Mouse (Mus musculus) midbrain, embryonic 13.5 days (tissue): ENCODE measurements around the gene Pomt2. TPM values are rescaled to one million over a fixed set of nuclear protein-coding genes. Genes with fewer than 3 reads are reported as not detected.
"Not testable (repeated sequence)": the region's sequence is repeated elsewhere in the genome, so short reads cannot be mapped to it uniquely, and the experiment has no call there.

Experiments used
- ATAC-seq: fragments of 200-750 bp; cut with Nextera tagmentation; 2 replicates; pipeline ENCODE4 v1.8.0; 2017; ENCODE audit warnings: mild to moderate bottlenecking, moderate TSS enrichment, moderate library complexity
- H3K27ac ChIP-seq: fragments of 300-500 bp; sonication (generic); 2 replicates; pipeline ENCODE4 v1.5.1; 2015; ENCODE audit warnings: inconsistent platforms, mild to moderate bottlenecking, moderate library complexity
- H3K27me3 ChIP-seq: fragments of 300-500 bp; sonication (generic); 2 replicates; pipeline ENCODE4 v1.6.1; 2015; ENCODE audit warnings: mild to moderate bottlenecking, inconsistent platforms
- H3K36me3 ChIP-seq: fragments of 300-500 bp; sonication (generic); 2 replicates; pipeline ENCODE4 v1.6.1; 2015; ENCODE audit warnings: mild to moderate bottlenecking, inconsistent platforms
- H3K4me1 ChIP-seq: fragments of 300-500 bp; sonication (generic); replicated peaks from 2 replicates; pipeline ENCODE4 v1.6.1; 2015; ENCODE audit warnings: inconsistent platforms
- H3K4me2 ChIP-seq: fragments of 300-500 bp; sonication (generic); replicated peaks from 2 replicates; pipeline ENCODE4 v1.6.1; 2015; ENCODE audit warnings: moderate library complexity, mild to moderate bottlenecking, inconsistent platforms
- H3K4me3 ChIP-seq: fragments of 300-500 bp; sonication (generic); replicated peaks from 2 replicates; pipeline ENCODE4 v1.5.1; 2015; ENCODE audit warnings: mild to moderate bottlenecking, inconsistent platforms
- H3K9ac ChIP-seq: fragments of 300-500 bp; sonication (generic); replicated peaks from 2 replicates; pipeline ENCODE4 v1.6.1; 2015; ENCODE audit warnings: mild to moderate bottlenecking, inconsistent platforms
- H3K9me3 ChIP-seq: fragments of 300-500 bp; sonication (generic); 2 replicates; pipeline ENCODE4 v1.6.1; 2016; ENCODE audit warnings: mild to moderate bottlenecking, inconsistent platforms
- WGBS: fragments of 180-500 bp; shearing (Covaris S2); methylation state at CpG from one replicate; pipeline ENCODE4 v1.1.7; 2015; 5-methylcytosine and 5-hydroxymethylcytosine counted together
- polyA plus RNA-seq: library from polyadenylated mRNA; unstranded; fragments of >200 nt; fragmentation: Nextera tagmentation; extraction: Ambion mirVana; gene quantifications from 2 replicates; pipeline ENCODE4 v1.2.1, GENCODE M21; 2015

Pomt2 gene
- polyA plus RNA-seq: 13.2 and 14.3 TPM in 2 replicates

DNA sequence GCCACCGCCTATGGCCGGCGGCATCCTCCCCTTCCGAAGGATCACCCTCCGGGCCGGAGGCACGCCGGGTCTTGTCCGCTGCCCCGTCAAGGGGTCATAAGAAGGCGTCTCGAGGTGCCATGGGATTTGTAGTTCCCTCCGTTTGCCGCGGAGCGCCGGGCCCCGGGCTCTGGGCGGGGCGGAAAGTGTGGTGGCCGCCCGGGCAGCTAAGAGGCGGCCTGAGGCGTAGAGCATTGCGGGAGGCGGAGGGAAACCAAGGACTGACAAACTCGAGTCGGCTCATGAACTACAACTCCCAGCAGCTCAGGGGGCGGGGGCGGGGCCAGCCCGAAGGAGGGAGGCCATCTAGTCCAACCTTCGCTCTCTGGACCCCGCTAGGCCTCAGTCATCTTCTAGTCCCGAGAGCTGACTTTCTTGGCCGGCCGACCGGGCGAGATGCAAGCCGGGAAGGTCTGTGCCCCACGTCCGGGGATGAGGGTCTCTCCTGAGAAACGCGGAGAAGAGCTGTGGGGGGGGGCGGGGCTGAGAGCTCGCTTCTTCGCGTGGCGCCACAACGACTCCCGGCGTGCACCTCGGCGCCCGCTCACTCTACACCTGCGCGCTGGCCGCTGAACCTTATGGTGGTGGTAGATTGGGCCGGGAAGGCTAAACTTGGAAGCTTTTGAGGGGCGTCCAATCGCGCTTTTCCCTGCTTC lies at the start of gene Pomt2:
TSS of gene Pomt2 (minus strand) at position 574 of the 695 bp plus-strand sequence.
- Histone ChIP-seq H3K4me1 (peaks cover 27% of the 10 kb centered on the region), H3K27me3 (no peaks in the 10 kb centered on the region), H3K4me2 (peak within 1 kb of the TSS; percentile 66), H3K4me3 (peak within 1 kb of the TSS; percentile 92), H3K27ac (peak within 1 kb of the TSS; percentile 96), H3K9me3 (no peaks in the 10 kb centered on the region), H3K9ac (peak within 1 kb of the TSS; percentile 78), H3K36me3 (peaks cover 4% of the 10 kb centered on the region)
- ATAC-seq: peak; percentile 96
- under 1% methylated on average over 60 of the region's 61 CpGs for WGBS

DNA sequence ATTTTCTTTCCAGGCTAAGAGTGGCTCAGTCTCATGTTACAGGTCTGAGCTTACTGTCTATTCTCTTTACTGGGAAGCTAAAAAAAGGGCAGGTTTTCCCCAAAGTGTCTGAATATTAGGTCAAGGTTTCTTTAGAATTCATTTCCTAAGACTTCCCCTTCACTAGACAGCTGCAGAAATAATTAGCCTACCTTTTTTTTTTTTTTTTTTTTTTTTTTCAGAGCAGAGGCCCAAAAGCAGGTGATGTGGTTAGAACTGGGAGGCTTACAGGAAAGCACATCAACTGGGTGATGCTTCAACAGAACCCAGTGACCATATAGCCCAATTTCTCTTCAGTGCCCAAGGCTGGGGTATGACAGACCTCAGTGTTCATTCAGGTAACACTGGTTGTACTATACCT lies 48.5 kb upstream of the Pomt2 start:
- Histone ChIP-seq H3K4me3 (no peak overlapping the region), H3K36me3 (no peaks in the 10 kb centered on the region), H3K9ac (no peak overlapping the region), H3K4me2 (no peak overlapping the region), H3K4me1 (peaks cover 22% of the 10 kb centered on the region), H3K27me3 (0 out of 2 replicates have a peak, but pooled peaks cover 2% of the 10 kb centered on the region), H3K27ac (no peak overlapping the region), H3K9me3 (no peaks in the 10 kb centered on the region)
- no peak for ATAC-seq

DNA sequence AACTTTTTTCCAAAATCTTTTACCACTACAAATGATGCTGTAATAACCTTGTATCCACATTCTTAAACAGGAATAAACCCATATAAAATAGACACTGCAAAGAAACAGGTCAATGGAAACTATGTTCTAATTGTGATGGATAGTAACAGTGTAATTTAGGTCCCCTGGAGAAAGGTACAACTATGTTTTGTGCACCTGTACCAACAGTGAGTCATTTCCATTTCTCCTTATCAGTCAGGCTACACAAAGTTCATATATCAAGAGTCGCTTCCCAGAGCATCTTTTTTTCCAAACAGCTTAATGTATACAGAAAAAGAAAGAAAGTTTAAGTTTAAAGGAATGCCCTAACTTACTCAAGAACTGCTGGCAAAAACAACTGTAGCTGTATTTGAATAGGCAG lies 47.3 kb upstream of the Pomt2 start:
- no peaks in the 10 kb centered on the region for H3K36me3 ChIP-seq
- H3K27ac ChIP-seq: no peak overlapping the region
- no peaks in the 10 kb centered on the region for H3K27me3 ChIP-seq
- no peak overlapping the region for H3K4me2 ChIP-seq
- WGBS: 93% methylated on average over 1 of the region's 1 CpGs
- ATAC-seq: no peak
- no peak overlapping the region for H3K4me3 ChIP-seq
- H3K9ac ChIP-seq: no peak overlapping the region
- H3K9me3 ChIP-seq: no peaks in the 10 kb centered on the region
- peaks cover 18% of the 10 kb centered on the region for H3K4me1 ChIP-seq

DNA sequence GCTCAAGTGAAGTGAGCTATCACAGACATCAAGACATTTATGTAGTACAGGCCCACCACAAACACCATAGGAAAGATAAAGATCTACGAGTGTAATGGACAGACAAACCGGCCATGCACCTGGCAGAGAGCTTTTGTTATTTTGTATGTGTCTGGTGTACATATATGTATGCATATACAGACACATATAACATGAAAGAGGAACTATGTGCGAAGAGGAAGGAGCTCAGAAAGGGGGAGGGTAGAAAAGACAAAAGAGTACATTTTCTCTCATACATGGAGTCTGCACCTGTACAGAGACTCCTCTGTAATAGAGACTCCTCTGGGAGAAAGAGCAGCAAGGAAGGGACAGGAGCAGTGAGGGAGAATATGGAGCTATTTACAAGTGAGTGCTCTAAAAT lies 45.2 kb upstream of the Pomt2 start:
- H3K36me3 ChIP-seq: no peaks in the 10 kb centered on the region
- no peaks in the 10 kb centered on the region for H3K9me3 ChIP-seq
- no peak overlapping the region for H3K9ac ChIP-seq
- H3K4me2 ChIP-seq: no peak overlapping the region
- H3K4me1 ChIP-seq: peaks cover 4% of the 10 kb centered on the region; the same call in 1 of the 2 replicates
- no peak overlapping the region for H3K27ac ChIP-seq
- no peak overlapping the region for H3K4me3 ChIP-seq
- 95% methylated on average over 3 of the region's 3 CpGs for WGBS
- ATAC-seq: no peak
- no peaks in the 10 kb centered on the region for H3K27me3 ChIP-seq

DNA sequence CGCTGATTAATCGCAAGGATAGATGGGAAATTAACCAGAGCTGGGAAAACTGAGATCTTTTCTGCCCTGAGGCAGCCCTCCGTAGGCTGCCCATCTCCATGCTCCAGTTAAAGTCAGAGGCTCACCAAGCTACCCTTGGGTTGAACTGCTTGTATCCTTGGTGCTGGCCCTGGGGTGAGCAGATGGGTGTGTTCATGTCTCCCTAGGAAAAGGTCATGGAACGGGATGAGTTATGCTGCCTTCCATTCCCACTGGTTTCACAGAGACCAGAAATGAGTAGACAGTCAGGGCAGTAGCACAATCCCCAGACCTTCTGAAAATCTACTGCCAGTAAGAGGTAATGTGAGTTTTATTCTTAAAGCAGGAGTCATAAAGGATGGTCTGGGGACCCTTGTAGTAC lies 29.9 kb upstream of the Pomt2 start:
- Histone ChIP-seq H3K4me3 (no peak overlapping the region), H3K9me3 (no peaks in the 10 kb centered on the region)
- WGBS: 95% methylated on average over 4 of the region's 4 CpGs

DNA sequence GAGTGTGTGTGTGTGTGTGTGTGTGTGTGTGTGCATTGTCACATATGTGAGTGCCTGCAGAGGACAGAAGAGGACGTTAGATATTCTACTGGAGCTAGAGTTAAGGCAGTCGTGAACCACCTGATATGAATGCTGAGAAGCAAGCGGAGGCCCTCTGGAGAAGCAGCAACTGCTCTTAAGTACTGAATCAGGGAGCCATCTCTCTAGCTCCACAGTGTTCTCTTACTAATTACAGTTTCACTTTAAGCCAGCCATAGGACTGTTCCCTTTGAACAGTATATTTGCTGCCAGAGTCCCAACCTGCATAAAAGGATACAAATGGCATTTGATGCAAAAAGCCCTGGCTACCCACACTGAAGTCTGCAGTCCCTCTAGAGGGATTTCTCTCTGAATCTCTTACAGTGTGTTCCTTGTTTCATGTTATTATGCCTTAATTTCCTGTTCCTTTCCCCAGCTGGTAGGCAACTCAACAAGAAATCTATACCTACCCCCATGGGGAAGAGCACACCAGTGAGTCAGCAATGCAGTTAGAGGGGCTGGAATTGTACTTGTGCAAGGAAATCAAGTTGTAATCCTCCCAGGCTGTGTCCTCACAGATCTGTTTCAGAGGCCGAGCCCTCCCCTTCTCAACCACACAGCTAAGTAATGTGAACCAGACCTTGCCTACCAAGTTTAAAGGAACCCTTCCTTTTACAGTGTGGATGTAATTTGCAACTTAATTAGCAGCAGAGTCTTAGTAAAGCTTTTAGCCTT lies 27.6 kb upstream of the Pomt2 start:
- no peaks in the 10 kb centered on the region for H3K27me3 ChIP-seq
- H3K36me3 ChIP-seq: peaks cover 54% of the 10 kb centered on the region
- 74% methylated on average over 4 of the region's 4 CpGs for WGBS
- H3K4me1 ChIP-seq: 0 out of 2 replicates have a peak, but pooled peaks cover 4% of the 10 kb centered on the region
- no peaks in the 10 kb centered on the region for H3K9me3 ChIP-seq
- no peak overlapping the region for H3K4me2 ChIP-seq
- H3K27ac ChIP-seq: no peak overlapping the region
- no peak overlapping the region for H3K9ac ChIP-seq
- H3K4me3 ChIP-seq: no peak overlapping the region
- ATAC-seq: no peak

More for the DNA sequence above, 29.9 kb upstream of the Pomt2 start:
- H3K4me2 ChIP-seq: no peak overlapping the region
- H3K4me1 ChIP-seq: 0 out of 2 replicates have a peak, but pooled peaks cover 4% of the 10 kb centered on the region
- no peak for ATAC-seq
- no peak overlapping the region for H3K27ac ChIP-seq
- H3K27me3 ChIP-seq: no peaks in the 10 kb centered on the region
- no peak overlapping the region for H3K9ac ChIP-seq
- peaks cover 32% of the 10 kb centered on the region for H3K36me3 ChIP-seq

DNA sequence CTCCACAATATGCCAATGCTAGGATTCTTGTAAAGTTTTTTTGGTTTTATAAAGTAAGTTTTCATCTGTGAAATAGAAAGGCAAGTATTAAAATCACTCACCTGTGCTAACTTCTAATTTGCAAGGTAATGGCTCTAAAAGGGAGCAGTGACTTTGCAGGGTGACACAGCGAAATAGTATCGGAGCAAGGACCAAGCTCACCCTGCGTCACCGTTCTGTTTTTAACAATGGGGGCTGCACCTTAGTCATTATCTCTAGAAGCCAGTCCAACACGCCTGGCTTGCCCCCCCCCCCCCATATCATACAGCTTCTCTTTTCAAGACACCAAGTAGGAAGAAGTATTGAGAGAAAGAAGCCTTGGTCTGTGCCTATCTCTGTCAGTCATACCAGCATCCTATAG lies 13.0 kb upstream of the Pomt2 start:
- Histone ChIP-seq H3K9me3 (no peaks in the 10 kb centered on the region), H3K27ac (no peak overlapping the region), H3K4me1 (no peaks in the 10 kb centered on the region), H3K36me3 (peaks cover 36% of the 10 kb centered on the region), H3K4me3 (no peak overlapping the region), H3K4me2 (no peak overlapping the region), H3K9ac (no peak overlapping the region), H3K27me3 (no peaks in the 10 kb centered on the region)
- ATAC-seq: no peak
- 92% methylated on average over 5 of the region's 5 CpGs for WGBS

DNA sequence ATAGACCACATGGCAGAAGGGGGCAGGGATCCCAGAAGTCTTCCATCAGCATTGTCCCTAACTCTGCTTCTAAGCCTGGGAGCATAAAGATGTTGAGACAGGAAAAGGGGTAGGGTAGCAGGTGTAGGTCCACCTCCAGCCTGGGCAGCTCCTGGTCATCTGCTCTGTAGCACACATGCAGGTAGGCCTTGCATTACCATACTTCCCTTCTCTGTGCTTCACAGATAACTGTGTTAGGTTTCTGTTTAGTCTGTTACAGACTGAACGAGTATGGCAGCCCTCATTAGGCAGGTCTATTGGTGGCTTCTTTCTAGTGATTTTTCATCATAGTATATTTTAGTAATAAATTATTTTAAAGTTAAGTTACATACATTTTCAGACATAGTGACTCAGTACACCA lies 12.5 kb upstream of the Pomt2 start:
- no peaks in the 10 kb centered on the region for H3K4me1 ChIP-seq
- no peak overlapping the region for H3K4me2 ChIP-seq
- no peak for ATAC-seq
- H3K27ac ChIP-seq: no peak overlapping the region
- no peaks in the 10 kb centered on the region for H3K27me3 ChIP-seq
- no peaks in the 10 kb centered on the region for H3K9me3 ChIP-seq
- WGBS: 86% methylated on average over 1 of the region's 1 CpGs
- H3K36me3 ChIP-seq: peaks cover 38% of the 10 kb centered on the region
- H3K4me3 ChIP-seq: no peak overlapping the region
- H3K9ac ChIP-seq: no peak overlapping the region

DNA sequence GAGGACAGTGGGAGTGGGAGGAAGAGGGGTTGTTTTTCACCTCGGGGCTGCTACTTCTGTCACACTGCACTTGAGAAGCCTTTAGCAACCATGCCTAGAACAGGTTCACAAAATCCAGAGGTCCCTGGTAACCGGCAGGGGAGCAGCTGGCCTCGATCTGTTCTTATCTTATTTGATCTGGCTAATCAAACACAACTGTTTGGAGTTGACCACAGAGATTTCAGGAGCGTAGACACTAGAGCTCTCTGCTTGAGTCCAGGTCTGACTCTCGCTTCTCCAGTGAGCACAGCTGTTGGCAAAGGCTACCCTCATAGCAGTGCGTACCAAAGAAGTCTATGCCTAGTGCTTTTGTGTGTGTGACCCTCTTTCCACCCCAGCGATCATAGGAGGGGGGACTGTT lies 10.3 kb upstream of the Pomt2 start:
- peaks cover 27% of the 10 kb centered on the region for H3K36me3 ChIP-seq
- no peaks in the 10 kb centered on the region for H3K4me1 ChIP-seq
- no peak overlapping the region for H3K27ac ChIP-seq
- H3K4me2 ChIP-seq: no peak overlapping the region
- no peaks in the 10 kb centered on the region for H3K9me3 ChIP-seq
- no peak for ATAC-seq
- H3K4me3 ChIP-seq: no peak overlapping the region
- H3K9ac ChIP-seq: no peak overlapping the region
- no peaks in the 10 kb centered on the region for H3K27me3 ChIP-seq
- WGBS: 80% methylated on average over 7 of the region's 7 CpGs

DNA sequence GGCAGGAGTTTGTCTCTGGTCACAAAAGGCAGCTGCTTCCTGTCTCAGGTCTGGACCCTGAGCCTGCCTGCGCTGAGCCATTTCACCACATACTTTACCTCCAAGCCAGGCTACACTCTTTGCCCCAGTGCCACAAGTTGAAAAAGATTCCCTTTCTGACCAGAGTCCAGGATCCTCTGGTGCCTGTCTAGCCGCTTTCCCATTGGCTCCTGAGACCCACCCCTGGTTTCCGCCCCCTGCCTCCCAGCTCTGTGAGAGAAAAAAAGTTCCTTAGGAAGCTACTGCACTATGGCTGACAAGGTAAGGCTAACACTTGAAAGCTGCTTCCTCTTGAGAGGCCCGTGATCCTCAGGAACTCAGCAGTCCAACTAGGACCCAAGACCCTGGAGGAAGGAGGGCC lies 9.6 kb upstream of the Pomt2 start:
- 58% methylated on average over 4 of the region's 4 CpGs for WGBS
- Histone ChIP-seq H3K9ac (no peak overlapping the region), H3K9me3 (no peaks in the 10 kb centered on the region), H3K4me2 (no peak overlapping the region), H3K27me3 (no peaks in the 10 kb centered on the region), H3K27ac (no peak overlapping the region), H3K4me3 (no peak overlapping the region), H3K36me3 (peaks cover 20% of the 10 kb centered on the region), H3K4me1 (no peaks in the 10 kb centered on the region)
- no peak for ATAC-seq

DNA sequence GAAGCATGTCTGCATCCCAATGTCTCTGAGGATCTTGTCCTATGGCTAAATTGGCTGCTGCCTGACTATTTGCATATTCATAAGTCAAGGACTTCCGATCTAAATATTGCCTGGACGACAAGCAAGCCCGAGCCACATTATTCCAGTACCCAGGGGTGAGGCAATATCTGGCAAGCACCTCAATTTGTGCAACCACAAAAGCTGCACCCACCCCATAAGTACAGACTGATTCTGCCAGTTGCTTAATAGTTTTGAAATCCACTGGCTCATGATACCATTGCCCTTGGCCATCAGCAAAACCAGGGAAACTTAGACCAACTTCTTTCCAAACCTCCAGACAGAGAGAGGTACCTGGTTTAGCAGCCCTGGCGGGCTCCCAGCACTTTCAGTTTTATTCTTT lies 6.7 kb upstream of the Pomt2 start:
- not testable (repeated sequence) for H3K4me3 ChIP-seq, H3K4me1 ChIP-seq, H3K9me3 ChIP-seq, H3K4me2 ChIP-seq, H3K27ac ChIP-seq, ATAC-seq, H3K9ac ChIP-seq, H3K27me3 ChIP-seq
- 83% methylated on average over 4 of the region's 4 CpGs for WGBS
- peaks cover 13% of the 10 kb centered on the region for H3K36me3 ChIP-seq

DNA sequence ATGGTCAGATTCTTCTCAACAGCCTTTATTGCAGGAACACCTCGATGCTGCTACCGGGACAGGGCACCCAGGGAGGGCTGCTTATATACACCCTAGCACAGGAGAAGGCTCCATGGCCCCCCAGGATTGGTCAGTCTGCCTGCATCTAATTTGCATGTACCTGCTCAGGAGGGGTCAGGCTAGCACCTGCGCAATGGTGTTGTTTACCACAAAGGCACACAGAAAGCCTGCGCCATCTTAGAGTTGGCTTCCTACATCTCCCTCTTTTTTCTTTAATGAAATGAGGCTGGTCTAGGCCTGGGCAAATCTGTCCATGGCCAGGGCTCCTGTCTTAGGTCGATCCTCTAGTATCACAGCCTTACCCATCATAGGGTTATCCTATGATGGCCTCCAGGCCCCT lies 1.7 kb upstream of the Pomt2 start:
- Histone ChIP-seq H3K9me3 (no peaks in the 10 kb centered on the region), H3K9ac (no peak overlapping the region), H3K4me1 (peaks cover 27% of the 10 kb centered on the region), H3K27me3 (no peaks in the 10 kb centered on the region), H3K4me2 (no peak overlapping the region), H3K27ac (no peak overlapping the region), H3K36me3 (peaks cover 4% of the 10 kb centered on the region), H3K4me3 (no peak overlapping the region)
- WGBS: 100% methylated on average over 5 of the region's 5 CpGs
- no peak for ATAC-seq
